Mouse (Mus musculus) CD4-positive, CD25-positive, alpha-beta regulatory T cell, adult 2 months (primary cell): Measurements from ENCODE around the gene Gramd4.
"Not testable (repeated sequence)": the region's sequence is repeated elsewhere in the genome, so short reads cannot be mapped to it uniquely, and the experiment has no call there.

Experiments used
- DNase-seq: peaks from one replicate; pipeline ENCODE4 v3.0.0-alpha.2; 2012; ENCODE audit warnings: low read depth, low spot score

Gene Gramd4

GRCm38 (mm10) chr15:86089991-86090529 is 32.6 kb downstream of the Gramd4 start:
- no peak for DNase-seq

- DNase-seq: no peak
Measured at GRCm38 (mm10) chr15:86090578-86090977, 33.1 kb downstream of the Gramd4 start.

GRCm38 (mm10) chr15:86091201-86091997 is 33.9 kb downstream of the Gramd4 start:
- no peak for DNase-seq

- DNase-seq: no peak
Measured at GRCm38 (mm10) chr15:86091998-86092670, 34.6 kb downstream of the Gramd4 start.

GRCm38 (mm10) chr15:86093236-86093635 is 35.7 kb downstream of the Gramd4 start:
- DNase-seq: no peak

- DNase-seq: peak; percentile 56
Measured at GRCm38 (mm10) chr15:86094324-86095121, 37.0 kb downstream of the Gramd4 start.

GRCm38 (mm10) chr15:86095722-86096603 is 38.5 kb downstream of the Gramd4 start:
- no peak for DNase-seq

- not testable (repeated sequence) for DNase-seq
Measured at GRCm38 (mm10) chr15:86096604-86097020, 39.1 kb downstream of the Gramd4 start.

- DNase-seq: no peak
Measured at GRCm38 (mm10) chr15:86097871-86098270, 40.4 kb downstream of the Gramd4 start.

GRCm38 (mm10) chr15:86101585-86101984 is 44.1 kb downstream of the Gramd4 start:
- DNase-seq: no peak

GRCm38 (mm10) chr15:86102308-86102707 is 44.8 kb downstream of the Gramd4 start:
- DNase-seq: no peak

GRCm38 (mm10) chr15:86104401-86105344 is 47.2 kb downstream of the Gramd4 start:
- DNase-seq: no peak

GRCm38 (mm10) chr15:86105345-86105697 is 47.8 kb downstream of the Gramd4 start:
- no peak for DNase-seq

- no peak for DNase-seq
Measured at GRCm38 (mm10) chr15:86105751-86106150, 48.3 kb downstream of the Gramd4 start.

GRCm38 (mm10) chr15:86107831-86108471 is 50.5 kb downstream of the Gramd4 start:
- no peak for DNase-seq

GRCm38 (mm10) chr15:86109245-86109644 is 51.8 kb downstream of the Gramd4 start:
- DNase-seq: no peak

- no peak for DNase-seq
Measured at GRCm38 (mm10) chr15:86109650-86110211, 52.2 kb downstream of the Gramd4 start.

GRCm38 (mm10) chr15:86110361-86111103 is 53.0 kb downstream of the Gramd4 start:
- no peak for DNase-seq
